In genomic region chr5:75922677-75923076, GRCm38 (mm10) we compare ENCODE assay signal across 11 mouse cellular contexts. TPM values are rescaled to one million over a fixed set of nuclear protein-coding genes. Genes with fewer than 3 reads are reported as not detected.
DNase-seq lines count a peak whose midpoint lies in the region; ATAC-seq and TF ChIP-seq lines count a peak whose summit lies in the region.
"Had no signal": no experiment of that assay in that cellular context is flagged by ENCODE, and none has a peak within 500 bp of the region (broad histone marks: within the 10 kb centered on the region; RNA-seq: fewer than 3 reads in every experiment).

No protein-coding gene starts in this region.

- peak overlapping the region; percentile 58 for H3K27ac ChIP-seq in heart, postnatal 0 days (ENCODE audit: low read depth)
- H3K27ac ChIP-seq: limb, embryonic 15.5 days had no signal

- TF ChIP-seq CTCF in heart, postnatal 0 days (IDR thresholded peaks at IDR 0.05; ENCODE audit: low read depth) = no peak

- H3K9me3 ChIP-seq in heart, postnatal 0 days (replicated peaks; ENCODE audit: control insufficient read depth, low read length) = no peaks in the 10 kb centered on the region
- H3K9me3 ChIP-seq: limb, embryonic 15.5 days had no signal

- H3K36me3 ChIP-seq in heart, postnatal 0 days (replicated peaks; ENCODE audit: control insufficient read depth, insufficient read depth, low read length) = no peaks in the 10 kb centered on the region
- H3K36me3 ChIP-seq: limb, embryonic 15.5 days had no signal

- no peak overlapping the region for H3K4me3 ChIP-seq in heart, postnatal 0 days (ENCODE audit: low read depth, low read length)
- H3K4me3 ChIP-seq: limb, embryonic 15.5 days; myocyte had no signal

- no peak for TF ChIP-seq EP300 in heart, postnatal 0 days (IDR thresholded peaks at IDR 0.05; ENCODE audit: low read depth)

- no peaks in the 10 kb centered on the region for H3K4me1 ChIP-seq in heart, postnatal 0 days (ENCODE audit: control insufficient read depth, insufficient read depth)

- WGBS in heart, postnatal 0 days = 40% methylated on average over 6 of the region's 6 CpGs

- ATAC-seq in heart, postnatal 0 days (ENCODE audit: insufficient read depth, low read depth) = peak; percentile 86
- ATAC-seq: forebrain, postnatal 0 days had no signal

- no peak overlapping the region for H3K4me2 ChIP-seq in heart, postnatal 0 days (ENCODE audit: low read depth, low read length)
- H3K4me2 ChIP-seq: limb, embryonic 15.5 days had no signal

- H3K9ac ChIP-seq in heart, postnatal 0 days (replicated peaks; ENCODE audit: low read depth, low read length) = no peak overlapping the region
- H3K9ac ChIP-seq: forebrain, postnatal 0 days; limb, embryonic 15.5 days had no signal

- DNase-seq in adrenal gland, adult (ENCODE audit: inconsistent age in 2 of 2, low spot score in 1 of 2) = peak; percentile 51 to 72
- no peak for DNase-seq in adrenal gland, postnatal 4 days (ENCODE audit: low spot score in 2 of 2)
- DNase-seq in MN1 (ENCODE audit: low spot score) = peak; percentile 19
- DNase-seq in heart, postnatal 0 days (ENCODE audit: low spot score) = peak; percentile 42
- DNase-seq in kidney, postnatal 4 days = peak; percentile 46 to 63
- DNase-seq in thymus, postnatal 4 days = no peak
- DNase-seq in right cerebral cortex, postnatal 4 days = no peak
- no peak for DNase-seq in layer of hippocampus, postnatal 25 days (ENCODE audit: extremely low spot score in 1 of 2, low spot score in 1 of 2)
- DNase-seq: forebrain, postnatal 0 days had no signal

- no peaks in the 10 kb centered on the region for H3K27me3 ChIP-seq in heart, postnatal 0 days (ENCODE audit: control insufficient read depth, insufficient read depth, low read length)
- H3K27me3 ChIP-seq: limb, embryonic 15.5 days had no signal

RNA-seq across cellular contexts. Expression of gene Kdr, which starts 55.6 kb away (rescaled TPM):
- 10 to 100 TPM; 77.4 to 79.2 TPM for total RNA-seq in adrenal gland, postnatal 4 days (2021)
- total RNA-seq in heart, postnatal 0 days (2014; rRNA removed; ENCODE audit: low replicate concordance) = 50.9 and 60.1 TPM in 2 replicates
- polyA plus RNA-seq in heart, postnatal 0 days (2015; fragmentation: Nextera tagmentation; extraction: Ambion mirVana) = 27.4 and 30.8 TPM in 2 replicates
- 10 to 100 TPM in 1 of 2 experiments, 1 to 10 TPM in 1; 8.0 to 11.7 TPM for total RNA-seq in layer of hippocampus, postnatal 25 days (2021)
- polyA plus RNA-seq: myocyte had no signal

Comparison
In these comparisons a context has a peak if more than half of its experiments do, and no peak if none do; other contexts are left out.
1. DNase-seq: peak in adrenal gland, adult (2 of 2), MN1 (single experiment), heart, postnatal 0 days (single experiment) and kidney, postnatal 4 days (2 of 2); none in adrenal gland, postnatal 4 days (0 of 2), thymus, postnatal 4 days (single experiment), right cerebral cortex, postnatal 4 days (single experiment) and layer of hippocampus, postnatal 25 days (0 of 2).